Mouse (Mus musculus) MEL (cell line): ENCODE results near the gene Hoxd13.

Source experiments
- CTCF ChIP-seq, 3 experiments: IDR thresholded peaks in 2 of 3; conservative IDR thresholded peaks in 1 of 3; 2 replicates each; pipeline ENCODE4 v1.5.1; 2011 to 2012; ENCODE audit warnings: low read length in 3 of 3, low read depth in 2 of 3, mild to moderate bottlenecking in 2 of 3, improper control_type of control experiment in 1 of 3, inconsistent platforms in 1 of 3, mixed read lengths in 1 of 3, moderate library complexity in 1 of 3; ENCODE audit not compliant: control insufficient read depth in 1 of 3, insufficient read depth in 1 of 3, poor library complexity in 1 of 3, severe bottlenecking in 1 of 3
- EP300 ChIP-seq, 2 experiments: IDR thresholded peaks; 2 replicates each; pipeline ENCODE4 v1.6.1; 2011; ENCODE audit warnings: improper control_type of control experiment in 2 of 2, low read length in 2 of 2, low read depth in 1 of 2, mild to moderate bottlenecking in 1 of 2
- ETS1 ChIP-seq: IDR thresholded peaks from 2 replicates; pipeline ENCODE4 v1.6.1; 2012; ENCODE audit warnings: low read depth, mild to moderate bottlenecking, inconsistent platforms, low read length, improper control_type of control experiment, moderate library complexity
- GATA1 ChIP-seq: IDR thresholded peaks from 2 replicates; pipeline ENCODE4 v1.6.1; 2011; ENCODE audit warnings: low read depth, low read length, improper control_type of control experiment
- MAFK ChIP-seq: IDR thresholded peaks from 2 replicates; pipeline ENCODE4 v1.6.1; 2011; ENCODE audit warnings: low read depth, mild to moderate bottlenecking, low read length, improper control_type of control experiment, borderline replicate concordance
- MEF2A ChIP-seq: IDR thresholded peaks from 2 replicates; pipeline ENCODE4 v1.6.1; 2014; ENCODE audit warnings: low read depth, mild to moderate bottlenecking, inconsistent platforms, low read length, improper control_type of control experiment; ENCODE audit not compliant: poor library complexity, insufficient replicate concordance, severe bottlenecking; ENCODE audit errors: extremely low read depth
- POLR2A ChIP-seq, 2 experiments: IDR thresholded peaks; 2 replicates each; pipeline ENCODE4 v1.6.1; 2011 to 2012; ENCODE audit warnings: low read length in 2 of 2, mild to moderate bottlenecking in 2 of 2, control low read depth in 1 of 2, improper control_type of control experiment in 1 of 2, low read depth in 1 of 2, moderate library complexity in 1 of 2; ENCODE audit not compliant: control insufficient read depth in 1 of 2, insufficient read depth in 1 of 2, poor library complexity in 1 of 2
- USF2 ChIP-seq, 2 experiments: IDR thresholded peaks; 2 replicates each; pipeline ENCODE4 v1.6.1; 2011 to 2012; ENCODE audit warnings: improper control_type of control experiment in 2 of 2, low read length in 2 of 2, borderline replicate concordance in 1 of 2, inconsistent platforms in 1 of 2, low read depth in 1 of 2, mild to moderate bottlenecking in 1 of 2; ENCODE audit not compliant: insufficient read depth in 1 of 2

DNA sequence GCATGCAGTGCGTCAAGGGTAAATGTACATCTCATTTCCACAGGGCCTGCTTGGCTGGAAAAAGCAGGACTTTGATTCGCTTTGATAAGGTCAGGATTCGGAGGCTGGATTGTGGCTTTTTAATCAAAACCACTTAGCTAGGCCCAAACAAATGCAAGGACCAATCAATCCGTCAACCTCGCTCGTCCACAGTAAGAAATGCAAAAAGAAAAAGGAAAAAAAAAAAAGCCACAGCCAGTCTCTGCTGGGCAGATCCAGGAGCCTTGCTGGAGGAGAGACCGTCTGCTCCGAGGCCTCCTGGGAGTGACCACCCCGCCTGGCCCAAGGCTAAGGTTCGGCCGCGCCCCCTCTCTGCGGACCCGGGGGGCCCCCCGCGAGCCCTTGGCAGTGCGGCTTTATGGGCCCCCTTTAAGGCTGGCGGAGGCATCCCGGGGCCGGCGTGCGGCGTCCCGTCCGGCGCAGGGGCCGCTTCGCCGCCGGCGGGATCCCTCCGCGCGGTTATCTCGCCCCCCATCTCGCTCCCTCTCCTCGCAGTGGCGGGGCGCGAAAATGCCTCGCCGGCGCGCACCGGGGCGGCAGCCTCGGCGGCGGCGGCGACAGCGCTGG, 36.4 kb downstream of the Hoxd13 start, which contains the start of gene Hoxd8:
- no peak for TF ChIP-seq CTCF (IDR thresholded peaks at IDR 0.05 in 2 of 3, conservative IDR thresholded peaks at IDR 0.05 in 1 of 3; ENCODE audit: control insufficient read depth in 1 of 3, insufficient read depth in 1 of 3, low read depth in 2 of 3, low read length in 3 of 3, poor library complexity in 1 of 3, severe bottlenecking in 1 of 3)
- no peak for TF ChIP-seq USF2 (IDR thresholded peaks at IDR 0.05; ENCODE audit: borderline replicate concordance in 1 of 2, insufficient read depth in 1 of 2, low read depth in 1 of 2, low read length in 2 of 2)
- TF ChIP-seq GATA1: peak; percentile 20; the same call in 1 of the 2 replicates
- peak in 1 of 2 experiments; percentile 40; a peak in 3 of 4 replicates for TF ChIP-seq POLR2A (IDR thresholded peaks at IDR 0.05; ENCODE audit: control insufficient read depth in 1 of 2, insufficient read depth in 1 of 2, low read depth in 1 of 2, low read length in 2 of 2, poor library complexity in 1 of 2)
- no peak for TF ChIP-seq MAFK
- TF ChIP-seq EP300 (IDR thresholded peaks at IDR 0.05; ENCODE audit: low read depth in 1 of 2, low read length in 2 of 2): no peak
- no peak for TF ChIP-seq MEF2A
- peak; percentile 29; the same call in 1 of the 2 replicates for TF ChIP-seq ETS1
